Mouse (Mus musculus): ENCODE measurements around the gene Sdf4.

Gene Sdf4

GRCm38 (mm10) chr4:155992241-155992905 is at the start of gene Sdf4, which contains the start of gene B3galt6:
Gene Sdf4, plus strand, starts transcription at chr4:155992872.
Gene B3galt6, minus strand, starts transcription at chr4:155992649.
- peak; percentile 96 for DNase-seq (ENCODE audit: low read depth, low spot score)

GRCm38 (mm10) chr4:155943049-155943452 is 49.6 kb upstream of the Sdf4 start:
- DNase-seq (ENCODE audit: low read depth, low spot score) = peak; percentile 58

GRCm38 (mm10) chr4:155943534-155944249 is 49.0 kb upstream of the Sdf4 start, which contains the start of gene Ube2j2:
Gene Ube2j2, plus strand, starts transcription at chr4:155943831.
- DNase-seq (ENCODE audit: low read depth, low spot score) = peak; percentile 97

GRCm38 (mm10) chr4:155944271-155944670 is 48.4 kb upstream of the Sdf4 start:
- DNase-seq (ENCODE audit: low read depth, low spot score) = no peak

GRCm38 (mm10) chr4:155947094-155947493 is 45.6 kb upstream of the Sdf4 start:
- no peak for DNase-seq (ENCODE audit: low read depth, low spot score)

- no peak for DNase-seq (ENCODE audit: low read depth, low spot score)
These were observed 37.2 kb upstream of the Sdf4 start for GRCm38 (mm10) chr4:155955491-155955890.

GRCm38 (mm10) chr4:155959275-155959674 is 33.4 kb upstream of the Sdf4 start:
- peak; percentile 66 for DNase-seq (ENCODE audit: low read depth, low spot score)

- peak; percentile 35 for DNase-seq (ENCODE audit: low read depth, low spot score)
These were observed 30.3 kb upstream of the Sdf4 start, which contains the start of gene C1qtnf12 for GRCm38 (mm10) chr4:155962167-155962971. Gene C1qtnf12, plus strand, starts transcription at chr4:155962318.

GRCm38 (mm10) chr4:155963106-155963505 is 29.6 kb upstream of the Sdf4 start:
- no peak for DNase-seq (ENCODE audit: low read depth, low spot score)

- DNase-seq (ENCODE audit: low read depth, low spot score) = no peak
These were observed 28.3 kb upstream of the Sdf4 start for GRCm38 (mm10) chr4:155964396-155964795.

- DNase-seq (ENCODE audit: low read depth, low spot score) = no peak
These were observed 23.5 kb upstream of the Sdf4 start for GRCm38 (mm10) chr4:155969043-155969653.

- no peak for DNase-seq (ENCODE audit: low read depth, low spot score)
These were observed 22.4 kb upstream of the Sdf4 start for GRCm38 (mm10) chr4:155970286-155970685.

GRCm38 (mm10) chr4:155972651-155973050 is 20.0 kb upstream of the Sdf4 start:
- no peak for DNase-seq (ENCODE audit: low read depth, low spot score)

GRCm38 (mm10) chr4:155973239-155973638 is 19.4 kb upstream of the Sdf4 start:
- no peak for DNase-seq (ENCODE audit: low read depth, low spot score)

- no peak for DNase-seq (ENCODE audit: low read depth, low spot score)
These were observed 11.1 kb upstream of the Sdf4 start for GRCm38 (mm10) chr4:155981436-155982082.

- DNase-seq (ENCODE audit: low read depth, low spot score) = no peak
These were observed 8.9 kb upstream of the Sdf4 start for GRCm38 (mm10) chr4:155983788-155984187.

- DNase-seq (ENCODE audit: low read depth, low spot score) = no peak
These were observed 1.3 kb upstream of the Sdf4 start for GRCm38 (mm10) chr4:155991211-155991907.

- DNase-seq (ENCODE audit: low read depth, low spot score) = peak; percentile 21
These were observed 803 bp upstream of the Sdf4 start for GRCm38 (mm10) chr4:155991908-155992230.

GRCm38 (mm10) chr4:155992906-155993547 is 355 bp downstream of the Sdf4 start:
- peak; percentile 96 for DNase-seq (ENCODE audit: low read depth, low spot score)

- DNase-seq (ENCODE audit: low read depth, low spot score) = no peak
These were observed 934 bp downstream of the Sdf4 start for GRCm38 (mm10) chr4:155993606-155994005.
